Mouse (Mus musculus) right cerebral cortex, postnatal 14 days (tissue): Measurements from ENCODE around the gene Hspb11.

ENCODE experiments used
- DNase-seq: peaks from one replicate; pipeline ENCODE4 v3.0.0; 2022

Hspb11 gene

DNA sequence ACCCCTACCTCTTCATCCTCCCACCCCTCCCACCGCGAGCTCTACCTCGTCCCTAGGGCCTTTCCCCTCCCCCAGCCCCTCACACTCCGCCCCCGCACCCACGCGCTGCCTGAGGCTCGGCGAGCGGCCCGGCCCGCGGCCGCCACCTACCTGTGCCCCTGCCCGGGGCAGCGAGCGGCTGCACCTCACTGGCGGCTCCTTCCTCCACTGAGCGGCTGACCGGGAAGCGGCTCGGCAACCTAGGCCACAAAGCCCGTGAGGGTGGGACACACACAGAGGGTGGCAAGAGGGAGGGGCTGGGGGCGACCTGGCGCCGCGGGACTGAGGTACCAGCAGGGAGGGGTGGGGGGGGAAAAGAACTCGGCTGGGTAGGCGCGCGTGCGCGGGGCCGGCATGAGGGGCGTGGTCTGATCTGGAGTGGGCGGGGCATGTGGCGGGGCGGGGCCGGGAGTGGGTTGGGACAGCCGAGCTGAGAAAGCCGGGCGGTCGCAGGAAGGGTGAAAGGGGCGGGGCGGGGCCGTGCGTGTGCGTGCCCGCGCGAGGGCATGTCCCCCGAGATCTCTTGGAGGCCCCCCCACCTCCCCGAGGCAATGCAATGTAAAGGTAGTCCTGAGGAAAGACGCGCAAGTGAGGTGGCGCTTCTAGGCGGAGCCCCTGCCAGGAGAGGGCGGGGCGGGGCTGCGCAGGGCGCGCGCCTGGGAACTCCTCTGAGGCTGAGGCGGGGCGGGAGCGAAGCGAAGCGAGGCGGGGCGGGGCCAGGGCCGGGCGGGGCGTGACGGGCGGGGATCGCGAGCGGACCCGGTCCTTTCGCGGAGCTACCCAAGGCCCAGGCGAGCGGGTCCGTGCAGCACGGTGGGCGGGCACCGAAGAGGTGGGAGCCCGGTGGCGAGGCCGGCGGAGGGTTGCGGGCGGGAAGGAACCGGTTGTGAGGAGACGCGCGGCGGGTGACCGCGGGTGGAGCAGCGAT lies at the start of gene Hspb11, which contains the start of gene Lrrc42:
TSS of gene Hspb11 (plus strand) at position 469 of the 967 bp plus-strand sequence.
TSS of gene Lrrc42 (minus strand) at position 408 of the 967 bp plus-strand sequence.
- peak; percentile 95 for DNase-seq

DNA sequence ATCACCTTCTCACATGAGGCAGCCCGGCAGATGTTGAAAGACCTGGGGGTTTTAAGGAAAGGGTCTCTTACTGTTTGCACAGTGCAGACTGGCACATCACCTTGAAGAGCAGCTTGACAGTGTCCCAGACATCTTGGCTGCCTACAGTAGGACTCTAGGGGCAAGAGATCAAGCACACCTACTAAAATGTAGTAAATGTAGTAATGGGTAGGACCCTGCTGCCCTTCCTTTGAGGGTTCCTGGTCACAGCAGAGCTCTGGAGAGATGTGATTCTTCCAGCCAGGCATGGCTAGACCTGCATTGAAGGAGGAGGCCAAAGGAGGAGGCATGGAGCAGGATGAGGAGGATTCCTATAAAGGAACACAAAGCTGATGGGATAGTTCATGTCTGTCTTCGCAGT lies 46.4 kb upstream of the Hspb11 start:
- no peak for DNase-seq

DNA sequence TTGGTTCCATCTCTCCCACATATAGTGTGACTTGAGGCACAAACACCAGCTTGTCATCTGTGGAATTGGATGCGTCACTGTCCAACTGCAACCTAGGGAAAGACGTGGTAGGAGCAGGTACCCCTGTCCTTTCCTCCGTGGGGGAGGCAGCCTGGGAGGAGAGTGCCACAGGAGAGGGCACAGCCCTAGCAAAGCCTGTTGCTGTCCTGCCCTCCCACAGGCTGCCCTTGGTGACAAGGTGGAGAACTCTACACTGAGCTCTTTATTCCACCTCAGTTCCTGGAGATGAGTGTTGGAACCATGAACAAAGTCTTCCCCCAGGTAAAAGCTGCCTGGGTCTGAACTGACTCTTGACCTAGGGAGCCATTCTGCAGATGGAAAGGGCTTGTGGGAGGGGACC lies 44.5 kb upstream of the Hspb11 start, which contains the start of gene Ldlrad1:
TSS of gene Ldlrad1 (plus strand) at position 301 of the 400 bp plus-strand sequence.
- no peak for DNase-seq

DNA sequence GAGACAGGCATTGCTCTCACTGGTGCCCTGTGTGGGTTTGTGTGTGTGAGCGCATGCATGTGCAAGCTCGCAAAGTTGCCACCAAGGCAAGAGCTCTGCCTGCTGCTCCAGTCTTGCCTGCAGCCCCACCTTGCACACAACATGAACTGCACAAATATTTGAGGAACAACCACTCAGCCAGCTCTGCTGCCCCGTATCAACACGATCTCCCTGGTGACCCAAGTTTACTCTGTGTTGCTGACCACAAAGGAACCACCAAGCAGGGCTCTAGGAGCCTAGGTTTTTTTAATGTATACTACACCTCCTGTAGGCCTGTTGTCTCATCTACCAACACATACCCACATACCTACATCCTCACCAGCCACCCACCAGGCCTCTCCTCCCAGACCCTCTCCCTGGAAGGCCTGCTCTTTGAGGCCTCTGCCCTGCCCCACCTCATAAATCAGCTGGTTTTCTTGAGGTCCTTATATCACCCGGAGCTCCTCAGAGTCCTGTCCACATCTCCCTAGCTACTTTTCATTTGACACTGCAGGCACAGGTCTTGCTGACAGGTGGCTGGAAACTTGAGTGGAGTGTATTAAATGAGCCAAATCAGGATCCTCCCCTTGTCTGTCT lies 42.8 kb upstream of the Hspb11 start:
- DNase-seq: no peak

DNA sequence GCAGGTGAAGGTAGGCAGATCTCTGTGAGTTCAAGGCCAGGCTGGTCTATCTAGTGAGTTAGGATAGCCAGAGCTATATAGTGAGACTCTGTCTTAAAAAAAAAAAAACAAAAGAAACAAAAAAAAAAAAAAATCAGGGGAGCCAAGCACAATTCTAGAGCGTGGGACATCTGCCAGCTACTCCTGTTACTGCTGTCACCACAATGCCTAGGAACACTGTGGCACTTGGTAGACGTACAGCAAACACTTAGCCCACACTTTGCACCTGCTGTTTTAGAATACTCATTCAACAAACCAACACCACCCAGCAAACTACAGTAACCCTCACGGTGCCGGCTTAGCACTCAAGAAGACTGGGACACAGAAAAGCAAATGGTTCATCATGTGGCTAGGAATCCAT lies 41.9 kb upstream of the Hspb11 start:
- peak; percentile 42 for DNase-seq

DNA sequence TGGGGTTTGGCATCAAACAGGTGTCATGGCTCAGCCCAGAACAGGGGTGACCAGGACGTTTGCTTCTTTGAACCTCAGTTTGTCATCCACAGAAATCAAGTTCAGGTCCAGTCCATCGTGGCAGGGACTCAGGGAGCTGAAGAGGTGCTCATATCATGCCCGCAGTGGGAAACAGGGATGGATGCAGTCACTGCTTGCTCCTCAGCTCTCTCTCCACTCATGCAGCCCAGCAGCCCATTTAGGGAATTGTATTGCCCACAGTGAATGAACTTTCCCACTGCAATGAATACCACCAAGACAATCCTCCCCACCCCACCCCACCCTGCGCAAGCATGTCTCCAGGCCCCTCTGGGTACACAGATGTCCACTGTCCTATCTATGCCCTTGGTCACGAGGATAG lies 41.5 kb upstream of the Hspb11 start:
- DNase-seq: no peak

DNA sequence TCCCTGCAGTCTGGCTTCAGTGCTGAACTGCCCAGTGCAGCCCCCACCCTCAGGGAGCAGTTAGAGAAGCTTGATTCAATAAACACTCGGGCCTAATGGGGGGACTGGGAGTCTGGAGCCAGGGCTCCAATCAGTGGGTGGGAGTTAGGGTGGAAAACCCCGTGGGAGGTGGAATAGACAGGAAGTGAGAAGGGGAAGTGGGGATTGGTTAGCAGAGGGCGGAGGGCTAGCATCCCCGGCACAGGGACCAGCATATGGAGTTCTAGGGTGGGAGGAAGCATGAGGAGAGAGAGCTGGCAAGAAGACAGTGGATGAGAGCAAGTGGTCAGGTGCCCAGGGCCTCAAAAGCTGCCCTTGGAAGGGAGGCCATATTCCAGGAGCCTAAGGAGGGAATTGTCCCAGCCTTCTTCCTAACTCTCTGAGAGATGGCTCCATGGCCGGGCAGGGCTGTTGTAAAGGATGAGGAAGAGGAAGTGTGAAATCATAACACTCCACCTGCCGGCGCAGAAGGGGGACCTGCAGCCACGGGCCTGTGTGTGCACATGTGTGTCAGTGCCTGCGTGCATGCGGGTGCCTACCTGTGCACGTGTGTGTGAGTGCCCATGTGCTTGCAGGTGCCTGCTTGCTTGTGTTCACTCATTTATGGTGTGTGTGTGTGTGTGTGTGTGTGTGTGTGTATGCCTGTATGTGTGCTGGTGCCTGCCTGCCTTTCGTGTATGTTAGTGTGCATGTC lies 39.9 kb upstream of the Hspb11 start:
- no peak for DNase-seq

DNA sequence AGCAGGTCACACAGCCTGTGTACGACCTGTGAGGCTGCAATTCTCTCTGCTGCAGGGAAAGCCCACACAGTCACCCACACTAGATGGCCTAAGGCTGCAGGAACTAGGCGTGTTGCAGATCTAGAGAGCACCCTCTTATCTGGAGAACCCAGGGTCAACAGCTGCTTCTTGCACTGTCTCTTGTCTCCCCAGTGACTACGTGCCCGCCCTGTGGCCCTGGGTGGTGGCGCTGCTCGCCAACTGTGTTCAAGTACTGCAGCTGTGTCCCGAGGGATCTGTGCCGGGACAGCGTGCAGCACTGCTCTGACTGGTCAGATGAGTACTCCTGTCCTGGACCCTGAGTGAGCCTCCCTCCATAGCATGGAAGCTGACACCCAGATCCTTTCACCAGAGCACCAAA lies 35.8 kb upstream of the Hspb11 start:
- DNase-seq: no peak

DNA sequence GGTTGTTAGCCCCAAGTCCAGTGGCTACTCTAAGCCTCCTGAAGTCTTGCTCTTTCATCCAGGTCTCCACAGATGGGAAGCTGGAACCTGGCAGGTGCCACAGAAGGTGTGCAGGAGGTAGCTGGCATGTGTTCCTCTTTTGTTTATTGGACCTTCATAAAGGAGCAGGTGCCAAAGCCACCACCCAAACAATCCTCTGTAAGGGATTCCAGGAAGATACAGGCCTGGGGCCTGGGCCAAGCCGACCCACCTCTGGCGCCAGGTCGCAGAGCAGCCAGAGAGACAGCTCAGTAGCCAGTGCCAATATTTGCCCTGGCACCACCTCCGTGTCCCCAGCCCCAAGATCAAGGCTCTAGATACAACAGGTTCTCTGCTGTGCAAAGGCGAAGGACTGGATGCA lies 31.9 kb upstream of the Hspb11 start:
- no peak for DNase-seq

DNA sequence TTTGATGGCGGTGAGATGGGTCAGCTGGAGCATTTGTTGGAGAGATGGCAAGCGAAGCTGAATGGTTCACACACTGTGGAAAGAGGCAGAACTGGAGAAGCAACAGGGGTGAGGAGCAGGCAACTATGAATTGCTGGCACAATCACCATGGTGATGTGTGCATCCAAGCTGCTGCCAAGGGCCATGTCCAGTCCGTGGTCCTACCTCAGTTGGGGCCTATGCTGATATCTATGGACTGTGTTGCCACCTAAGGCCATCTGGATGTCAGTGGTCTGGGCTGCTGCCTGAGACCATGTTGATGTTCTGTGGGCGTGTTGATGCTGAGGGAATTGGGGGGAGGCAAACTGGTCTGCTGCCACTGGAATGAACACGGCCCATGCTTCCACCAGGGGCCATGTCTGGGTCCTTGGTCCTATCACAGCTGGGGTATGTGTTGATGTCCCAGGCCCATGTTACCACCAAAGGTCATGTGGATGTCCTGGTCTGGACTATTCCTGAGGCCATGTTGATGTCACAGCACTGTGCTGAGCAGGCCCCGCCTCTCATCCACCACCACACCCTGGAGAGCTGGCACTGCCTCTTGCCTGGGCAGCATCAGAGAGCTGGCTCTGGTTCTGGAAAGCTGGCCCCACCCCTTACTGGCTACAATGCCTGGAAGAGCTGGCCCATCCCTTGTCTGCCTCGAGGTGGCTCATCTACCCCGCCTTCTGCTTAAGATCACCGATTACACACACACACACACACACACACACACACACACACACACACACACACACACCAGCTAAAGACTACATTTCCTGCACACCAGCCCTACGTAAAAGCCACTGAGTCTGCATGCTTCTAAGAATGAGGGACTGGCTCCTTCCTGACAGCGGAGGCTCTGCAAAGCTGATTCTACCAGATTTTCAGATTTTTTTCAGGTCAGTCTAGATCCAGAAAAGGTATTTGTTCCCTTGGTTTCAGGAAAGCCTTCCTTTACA lies 29.9 kb upstream of the Hspb11 start:
- DNase-seq: peak; percentile 19

DNA sequence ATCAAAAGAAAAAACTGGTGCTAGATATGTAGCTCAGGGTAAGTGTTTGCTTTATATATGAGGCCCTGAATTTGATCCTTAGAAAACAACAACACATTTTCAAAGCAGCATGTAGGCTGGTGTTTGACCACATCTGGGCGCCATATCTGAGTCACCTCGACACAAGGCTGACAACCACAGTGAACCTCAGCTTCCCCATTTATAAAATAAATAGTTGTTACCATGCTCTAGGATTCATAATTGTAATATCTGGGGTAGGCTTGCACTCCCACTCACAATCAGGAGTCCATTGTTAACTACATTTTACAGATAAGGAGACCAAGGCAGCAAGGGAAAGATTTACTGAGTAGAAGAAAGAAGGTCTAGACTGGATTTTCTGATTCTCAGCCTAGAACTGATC lies 27.1 kb upstream of the Hspb11 start:
- no peak for DNase-seq

DNA sequence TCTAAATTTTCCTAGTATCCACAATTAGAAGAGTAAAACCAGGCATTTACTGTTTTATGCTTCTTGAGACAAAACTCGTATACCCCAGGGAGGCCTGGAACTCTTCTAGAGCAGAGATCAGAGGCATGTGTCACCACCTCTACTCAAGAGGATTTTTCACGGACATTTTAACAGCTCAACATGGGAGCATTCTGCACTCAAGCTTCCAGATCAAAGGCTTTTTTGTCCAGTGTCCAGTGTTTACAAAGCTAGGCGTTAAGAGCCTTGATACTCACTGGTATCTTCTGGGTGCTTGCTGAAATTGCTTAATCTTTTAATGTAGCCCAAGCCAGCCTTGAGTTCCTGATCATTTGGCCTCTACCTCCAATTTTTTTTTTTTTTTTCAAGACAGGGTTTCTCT lies 21.2 kb upstream of the Hspb11 start:
- DNase-seq: no peak

DNA sequence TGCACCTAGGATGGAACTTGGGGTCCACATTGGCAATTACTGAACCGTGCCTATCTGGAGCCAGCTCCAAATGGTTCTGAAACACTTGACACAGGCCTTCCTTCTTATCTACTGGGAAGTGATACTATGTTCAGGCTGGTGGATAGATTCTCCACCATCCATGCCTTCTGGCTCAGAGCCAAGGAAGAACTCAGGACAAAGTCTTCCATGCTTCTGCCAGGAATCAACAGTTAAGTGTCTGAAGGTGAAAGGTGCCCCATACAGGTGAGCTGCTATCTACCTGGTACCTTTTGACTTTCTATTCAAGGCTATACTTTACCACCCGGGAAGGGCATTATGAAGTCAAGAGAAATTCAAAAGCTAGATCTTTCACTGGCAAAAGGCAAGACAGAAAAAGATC lies 15.1 kb upstream of the Hspb11 start:
- DNase-seq: no peak

DNA sequence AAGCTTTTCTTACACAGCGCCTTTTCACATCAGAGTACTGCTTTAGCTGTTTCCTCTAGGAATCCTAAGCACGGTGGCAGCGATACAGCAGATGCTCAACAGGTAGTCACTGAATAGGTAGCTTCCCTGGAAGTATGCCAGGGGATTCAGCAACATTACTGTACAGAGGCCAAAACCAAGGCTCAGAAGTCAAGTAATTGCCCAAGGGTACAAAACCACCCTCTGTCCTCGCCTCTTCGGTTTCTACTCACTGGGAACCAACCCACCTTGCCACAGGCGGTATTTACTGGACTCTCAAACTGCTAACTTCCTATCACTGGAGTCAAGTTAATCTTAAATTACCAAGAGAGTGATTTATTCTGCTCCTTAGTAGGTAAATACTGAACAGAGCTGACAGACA lies 13.2 kb upstream of the Hspb11 start:
- no peak for DNase-seq

DNA sequence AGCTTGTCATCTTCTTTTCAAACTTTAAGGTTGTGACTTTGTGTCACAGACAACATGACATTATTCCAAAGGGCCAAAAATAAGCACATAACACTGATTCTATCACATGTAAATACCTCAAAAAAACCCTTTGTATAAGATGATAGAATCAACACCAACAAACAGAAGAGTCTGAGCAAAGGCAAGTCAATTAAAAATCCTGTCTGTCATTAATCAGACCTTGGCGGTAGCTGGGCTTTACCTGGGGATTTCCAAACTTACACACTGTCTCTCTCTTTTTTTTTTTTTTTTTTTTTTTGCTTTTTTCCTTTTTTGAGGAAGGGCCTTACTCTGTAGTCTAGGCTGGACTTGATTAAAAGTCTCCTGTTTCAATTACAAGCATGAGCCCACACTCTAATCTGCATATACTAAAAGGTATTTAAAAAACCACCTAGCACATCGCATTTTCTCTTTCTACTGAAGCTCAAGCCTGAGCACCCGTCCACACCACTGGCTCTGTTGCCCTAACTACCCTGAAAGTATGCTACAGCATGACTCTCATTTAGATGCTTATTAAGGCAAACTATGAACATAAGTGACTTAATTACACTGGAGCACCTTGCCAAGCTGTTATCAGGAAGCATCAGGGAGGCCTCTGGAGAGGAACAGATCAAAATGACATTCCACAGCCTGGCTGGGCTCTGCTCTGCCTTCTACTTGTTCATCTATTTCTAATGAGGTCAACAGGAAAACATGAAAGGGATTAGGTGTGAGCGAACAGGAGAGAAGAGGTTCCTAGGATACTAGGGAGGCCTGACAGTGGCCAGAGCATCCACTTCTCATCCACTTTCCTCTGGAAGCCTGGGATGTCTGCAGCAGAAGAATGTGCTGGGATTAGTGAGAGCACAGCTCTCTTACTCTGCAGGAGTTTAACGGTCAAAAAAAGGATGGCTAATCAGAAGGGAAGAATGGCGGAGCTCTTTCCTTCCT lies 9.7 kb upstream of the Hspb11 start:
- DNase-seq: no peak

DNA sequence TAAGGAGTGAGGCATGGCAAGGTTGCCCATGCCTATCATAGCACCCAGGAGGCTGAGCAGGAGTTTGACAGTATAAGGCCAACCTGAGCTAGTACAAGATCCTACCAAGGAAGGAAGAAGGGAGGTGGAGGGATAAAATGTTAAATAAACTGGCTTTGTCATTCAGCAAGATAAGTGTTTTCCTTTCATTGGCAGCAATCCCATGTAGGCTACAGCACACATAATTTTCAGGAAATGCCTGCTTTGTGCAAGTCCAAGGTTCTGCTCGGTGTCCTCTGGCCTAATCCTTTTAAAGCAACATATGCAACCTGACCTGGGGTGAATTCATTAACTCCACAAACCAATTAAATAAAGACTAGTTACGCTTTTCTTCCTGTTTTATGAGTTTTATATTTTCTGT lies 8.0 kb upstream of the Hspb11 start:
- DNase-seq: no peak

DNA sequence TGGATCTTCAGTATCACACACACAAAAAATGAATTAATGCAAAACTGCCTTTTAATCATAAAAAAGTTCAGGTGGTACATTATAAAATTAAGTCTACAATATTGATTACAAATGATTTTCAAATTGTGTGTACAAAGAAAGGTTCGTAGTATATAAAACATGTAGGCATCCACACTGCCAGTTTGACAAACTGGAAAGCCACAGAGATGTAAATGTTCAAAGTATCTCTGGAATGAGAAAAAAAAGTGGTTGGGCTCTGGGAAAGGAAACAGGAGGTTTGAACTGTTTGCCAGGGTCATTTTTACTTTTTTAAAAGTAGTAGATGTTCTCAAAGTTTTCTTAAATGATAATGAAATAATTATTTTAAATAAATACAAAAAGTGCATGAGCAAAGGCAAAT lies 7.4 kb upstream of the Hspb11 start:
- DNase-seq: no peak

DNA sequence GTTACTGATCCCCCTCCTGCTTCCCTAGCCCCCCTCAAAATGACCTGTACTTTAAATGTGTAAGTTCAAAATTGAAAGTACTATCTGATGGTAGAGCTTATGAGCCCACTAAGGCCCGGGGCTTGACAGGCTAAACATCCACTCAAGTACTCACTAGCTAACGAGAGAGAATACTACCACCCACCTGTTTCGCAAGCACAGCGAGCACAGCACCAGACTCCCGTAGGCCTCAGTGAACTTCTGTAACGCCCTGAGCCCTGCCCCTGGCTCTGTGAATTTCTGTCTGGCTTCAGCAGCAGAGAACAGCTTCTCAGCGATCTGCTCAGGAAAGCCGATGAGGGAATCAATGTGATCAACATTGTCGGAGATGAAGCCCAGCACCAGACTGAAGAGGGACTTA lies 6.3 kb upstream of the Hspb11 start:
- no peak for DNase-seq

DNA sequence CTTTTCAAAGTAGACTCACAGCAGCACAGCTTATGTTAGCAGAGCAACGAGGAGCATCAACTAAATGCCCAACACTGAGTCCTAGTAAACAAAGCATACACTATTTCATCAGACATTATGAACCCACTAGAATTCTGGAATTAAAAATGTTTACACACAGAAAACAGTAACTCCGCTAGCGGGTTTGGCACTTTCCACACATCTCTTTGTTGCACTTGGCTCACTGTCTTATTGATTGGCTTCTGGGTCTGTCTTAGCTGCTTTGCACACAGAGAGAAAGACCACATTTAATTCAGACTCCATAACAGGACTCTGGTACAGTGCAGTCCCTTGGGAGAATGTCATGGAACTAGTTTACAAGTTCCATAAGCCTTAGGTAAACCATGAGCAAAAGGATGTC lies 5.3 kb upstream of the Hspb11 start:
- no peak for DNase-seq

DNA sequence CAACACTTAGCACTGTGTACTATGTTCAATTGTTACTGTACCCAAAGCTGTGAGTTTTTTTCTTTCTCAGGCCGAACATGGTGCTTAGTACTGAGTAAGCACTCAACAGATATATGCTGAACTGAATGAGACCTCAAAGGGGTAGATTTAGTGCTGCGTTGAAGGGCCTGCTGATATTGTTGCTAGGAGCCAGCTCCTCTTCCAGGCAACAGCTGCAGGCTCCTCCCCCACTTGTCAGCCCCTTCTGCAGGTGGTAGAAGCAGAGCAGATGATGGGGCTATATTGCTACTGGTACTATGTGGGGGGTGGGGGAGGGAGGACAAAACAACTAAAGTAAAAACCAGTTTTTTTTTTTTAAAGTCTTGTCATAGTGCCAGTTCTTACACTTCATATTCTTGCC lies 3.9 kb upstream of the Hspb11 start:
- no peak for DNase-seq

DNA sequence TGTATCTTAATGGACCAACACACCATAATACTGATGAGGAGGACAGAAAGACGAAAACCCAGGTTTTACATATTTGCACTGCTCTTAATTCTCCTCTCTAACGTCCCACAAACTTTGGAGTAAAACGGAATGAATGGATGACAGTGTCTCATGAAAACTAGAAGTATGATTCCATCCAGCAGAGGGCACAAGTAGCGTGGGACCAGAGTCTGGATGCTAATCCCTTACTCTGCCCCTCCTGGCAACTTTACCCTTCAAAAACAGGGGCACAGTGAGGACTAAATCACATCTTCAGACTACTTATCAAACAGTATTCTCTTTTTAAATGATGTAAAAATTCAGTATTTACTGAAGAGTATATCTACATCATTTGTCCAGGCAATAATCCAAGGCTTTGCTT lies 2.9 kb upstream of the Hspb11 start:
- peak; percentile 28 for DNase-seq
